Mouse (Mus musculus) gastrocnemius, adult 18-20 months (tissue): Measurements from ENCODE around the gene Stk39. TPM values are rescaled to one million over a fixed set of nuclear protein-coding genes. Genes with fewer than 3 reads are reported as not detected.
"Not testable (repeated sequence)": the region's sequence is repeated elsewhere in the genome, so short reads cannot be mapped to it uniquely, and the experiment has no call there.

ENCODE experiments used
- DNase-seq: peaks from one replicate; pipeline ENCODE4 v3.0.0; 2021; ENCODE audit warnings: low spot score
- total RNA-seq, 2 experiments: library from RNA; stranded (reverse); gene quantifications; 2 replicates each; pipeline ENCODE4 v1.2.3; 2021

The Stk39 gene
- total RNA-seq, 2 experiments from 2014 or later, result 2.1 to 2.8 TPM

GRCm38 (mm10) chr2:68243879-68244553 lies 228.1 kb downstream of the Stk39 start:
- no peak for DNase-seq

- DNase-seq, result no peak
These were observed 228.8 kb downstream of the Stk39 start for GRCm38 (mm10) chr2:68243273-68243672.

- DNase-seq, result no peak
These were observed 230.0 kb downstream of the Stk39 start for GRCm38 (mm10) chr2:68242069-68242468.

- no peak for DNase-seq
These were observed 230.4 kb downstream of the Stk39 start for GRCm38 (mm10) chr2:68241640-68242039.

GRCm38 (mm10) chr2:68239415-68239814 lies 232.7 kb downstream of the Stk39 start:
- not testable (repeated sequence) for DNase-seq

GRCm38 (mm10) chr2:68232929-68233328 lies 239.1 kb downstream of the Stk39 start:
- DNase-seq, result no peak

GRCm38 (mm10) chr2:68229872-68230271 lies 242.2 kb downstream of the Stk39 start:
- no peak for DNase-seq

- no peak for DNase-seq
These were observed 243.0 kb downstream of the Stk39 start for GRCm38 (mm10) chr2:68229081-68229480.

- DNase-seq, result peak; percentile 62
These were observed 249.7 kb downstream of the Stk39 start for GRCm38 (mm10) chr2:68222227-68222873.

GRCm38 (mm10) chr2:68221226-68221625 lies 250.8 kb downstream of the Stk39 start:
- DNase-seq, result peak; percentile 45

- DNase-seq, result no peak
These were observed 252.2 kb downstream of the Stk39 start for GRCm38 (mm10) chr2:68219823-68220222.

GRCm38 (mm10) chr2:68215176-68215575 lies 256.9 kb downstream of the Stk39 start:
- DNase-seq, result no peak

GRCm38 (mm10) chr2:68214400-68214799 lies 257.7 kb downstream of the Stk39 start:
- DNase-seq, result no peak

GRCm38 (mm10) chr2:68211443-68211842 lies 260.6 kb downstream of the Stk39 start:
- DNase-seq, result peak; percentile 29

GRCm38 (mm10) chr2:68196245-68196644 lies 275.8 kb downstream of the Stk39 start:
- DNase-seq, result no peak

- no peak for DNase-seq
These were observed 277.6 kb downstream of the Stk39 start for GRCm38 (mm10) chr2:68194444-68194843.

- no peak for DNase-seq
These were observed 278.6 kb downstream of the Stk39 start for GRCm38 (mm10) chr2:68193465-68193837.

- no peak for DNase-seq
These were observed 279.2 kb downstream of the Stk39 start for GRCm38 (mm10) chr2:68192605-68193464.

- no peak for DNase-seq
These were observed 295.6 kb downstream of the Stk39 start for GRCm38 (mm10) chr2:68176425-68176824.

- no peak for DNase-seq
These were observed 300.8 kb downstream of the Stk39 start for GRCm38 (mm10) chr2:68171306-68171705.

GRCm38 (mm10) chr2:68162012-68162411 lies 310.1 kb downstream of the Stk39 start:
- DNase-seq, result no peak

GRCm38 (mm10) chr2:68160566-68160965 lies 311.5 kb downstream of the Stk39 start:
- no peak for DNase-seq
